Mouse (Mus musculus): ENCODE measurements at regions not wholly inside any gene's neighbourhood (a gene's known extent, or its start where the extent isn't known, plus 50 kb on each side); places are given as distances from the start of the nearest gene placed in this dataset.

- H3K27me3 ChIP-seq (replicated peaks; ENCODE audit: control insufficient read depth, insufficient read depth, low read length) = no peaks in the 10 kb centered on the region
- H3K36me3 ChIP-seq (ENCODE audit: control insufficient read depth, insufficient read depth, low read length) = no peaks in the 10 kb centered on the region
- no peak for DNase-seq
- no peak for TF ChIP-seq CTCF (conservative IDR thresholded peaks at IDR 0.05; ENCODE audit: insufficient read depth, insufficient read length, low read depth, low read length)
- no peak overlapping the region for H3K27ac ChIP-seq (ENCODE audit: insufficient read depth, low read depth, low read length)
- H3K4me3 ChIP-seq (ENCODE audit: insufficient read depth, low read depth, low read length) = no peak overlapping the region
- WGBS = 83% methylated on average over 8 of the region's 8 CpGs
- H3K4me1 ChIP-seq (ENCODE audit: control insufficient read depth, insufficient read depth, low read length) = no peaks in the 10 kb centered on the region
Measured at GRCm38 (mm10) chr13:35513120-35513519, 146.5 kb upstream of the Cdyl start.

DNA sequence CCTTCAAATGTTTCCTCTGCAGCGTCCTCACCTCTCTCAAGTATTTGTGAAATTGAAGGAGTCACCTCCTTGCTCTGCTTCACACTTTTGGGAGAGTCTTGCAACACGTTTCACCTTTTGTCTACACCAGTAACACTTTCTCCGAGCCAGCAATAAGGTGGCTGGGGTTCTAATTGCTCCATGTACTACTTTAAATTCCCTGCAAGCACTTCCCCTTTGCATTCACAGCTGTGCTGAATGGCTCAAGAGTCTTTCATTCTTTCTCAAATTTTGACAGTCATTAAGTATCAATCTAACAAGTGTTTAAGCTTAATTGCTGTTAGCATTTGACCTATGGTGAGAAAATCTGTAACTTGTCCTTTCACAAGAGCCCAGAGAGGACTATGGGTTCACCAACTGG lies 144.3 kb upstream of the Cdyl start:
- no peak for DNase-seq
- Histone ChIP-seq H3K27ac (ENCODE audit: insufficient read depth, low read depth, low read length) (no peak overlapping the region), H3K4me1 (ENCODE audit: control insufficient read depth, insufficient read depth, low read length) (no peaks in the 10 kb centered on the region), H3K36me3 (ENCODE audit: control insufficient read depth, insufficient read depth, low read length) (no peaks in the 10 kb centered on the region), H3K4me3 (ENCODE audit: insufficient read depth, low read depth, low read length) (no peak overlapping the region), H3K27me3 (replicated peaks; ENCODE audit: control insufficient read depth, insufficient read depth, low read length) (no peaks in the 10 kb centered on the region)
- WGBS = 72% methylated on average over 3 of the region's 3 CpGs
- TF ChIP-seq POLR2A (IDR thresholded peaks at IDR 0.05; ENCODE audit: low read depth, low read length) (no peak), CTCF (conservative IDR thresholded peaks at IDR 0.05; ENCODE audit: insufficient read depth, insufficient read length, low read depth, low read length) (no peak)

- no peak overlapping the region for H3K27ac ChIP-seq (ENCODE audit: insufficient read depth, low read depth, low read length)
- TF ChIP-seq POLR2A (IDR thresholded peaks at IDR 0.05; ENCODE audit: low read depth, low read length) = no peak
- TF ChIP-seq CTCF (conservative IDR thresholded peaks at IDR 0.05; ENCODE audit: insufficient read depth, insufficient read length, low read depth, low read length) = no peak
- DNase-seq = no peak
Measured at GRCm38 (mm10) chr13:35517692-35518091, 141.9 kb upstream of the Cdyl start.

DNA sequence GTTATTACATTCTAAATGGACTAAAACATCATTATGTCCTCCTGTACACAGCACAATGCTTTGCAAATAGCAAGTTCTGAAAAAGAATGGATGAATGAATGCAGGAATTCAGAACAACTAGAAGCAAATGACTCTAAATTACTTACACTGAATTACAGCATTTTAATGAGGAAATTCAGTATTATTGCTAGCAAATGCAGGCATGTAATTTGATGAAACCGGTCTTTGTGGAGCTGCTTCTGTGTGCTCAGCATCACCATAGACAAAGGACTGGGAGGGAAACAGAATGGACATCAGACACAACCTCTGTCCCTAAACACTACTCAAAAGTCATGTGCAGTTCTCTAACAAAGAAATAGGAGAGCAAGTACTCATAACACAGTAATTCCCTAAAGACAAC lies 137.4 kb upstream of the Cdyl start:
- Histone ChIP-seq H3K27ac (ENCODE audit: insufficient read depth, low read depth, low read length) (no peak overlapping the region), H3K4me3 (ENCODE audit: insufficient read depth, low read depth, low read length) (no peak overlapping the region), H3K36me3 (ENCODE audit: control insufficient read depth, insufficient read depth, low read length) (no peaks in the 10 kb centered on the region), H3K27me3 (replicated peaks; ENCODE audit: control insufficient read depth, insufficient read depth, low read length) (no peaks in the 10 kb centered on the region), H3K4me1 (ENCODE audit: control insufficient read depth, insufficient read depth, low read length) (no peaks in the 10 kb centered on the region)
- no peak for TF ChIP-seq CTCF (conservative IDR thresholded peaks at IDR 0.05; ENCODE audit: insufficient read depth, insufficient read length, low read depth, low read length)
- no peak for TF ChIP-seq POLR2A (IDR thresholded peaks at IDR 0.05; ENCODE audit: low read depth, low read length)
- no peak for DNase-seq
- WGBS = 83% methylated on average over 1 of the region's 1 CpGs

More at GRCm38 (mm10) chr13:35517692-35518091, 141.9 kb upstream of the Cdyl start:
- WGBS = 84% methylated on average over 3 of the region's 3 CpGs
- H3K4me3 ChIP-seq (ENCODE audit: insufficient read depth, low read depth, low read length) = no peak overlapping the region
- H3K27me3 ChIP-seq (replicated peaks; ENCODE audit: control insufficient read depth, insufficient read depth, low read length) = no peaks in the 10 kb centered on the region
- H3K4me1 ChIP-seq (ENCODE audit: control insufficient read depth, insufficient read depth, low read length) = no peaks in the 10 kb centered on the region
- no peaks in the 10 kb centered on the region for H3K36me3 ChIP-seq (ENCODE audit: control insufficient read depth, insufficient read depth, low read length)

GRCm38 (mm10) chr13:35529577-35529976 lies 130.1 kb upstream of the Cdyl start:
- H3K27ac ChIP-seq (ENCODE audit: insufficient read depth, low read depth, low read length) = no peak overlapping the region
- no peaks in the 10 kb centered on the region for H3K4me1 ChIP-seq (ENCODE audit: control insufficient read depth, insufficient read depth, low read length)

DNA sequence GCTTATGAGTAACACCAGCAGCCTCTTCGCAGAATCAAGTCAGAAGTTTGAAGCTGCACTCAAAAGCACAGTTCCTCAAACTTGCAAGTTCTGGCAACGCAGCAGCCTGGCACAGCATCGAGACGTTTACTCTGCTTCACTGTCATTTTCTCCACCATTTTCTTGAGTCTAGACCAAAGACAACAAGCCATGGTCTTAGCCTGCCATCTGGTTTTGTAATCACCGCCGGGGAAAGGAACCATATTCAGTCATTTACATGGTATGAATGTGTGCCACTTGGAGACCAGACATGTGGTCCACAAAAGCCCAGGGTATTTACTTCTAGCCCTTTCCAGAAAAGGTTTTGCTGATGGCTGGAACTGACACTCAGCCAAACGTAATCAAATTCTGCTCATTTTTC lies 122.5 kb upstream of the Cdyl start:
- no peaks in the 10 kb centered on the region for H3K36me3 ChIP-seq (ENCODE audit: control insufficient read depth, insufficient read depth, low read length)
- DNase-seq = no peak
- TF ChIP-seq POLR2A (IDR thresholded peaks at IDR 0.05; ENCODE audit: low read depth, low read length) (no peak), CTCF (conservative IDR thresholded peaks at IDR 0.05; ENCODE audit: insufficient read depth, insufficient read length, low read depth, low read length) (no peak)
- WGBS = 78% methylated on average over 7 of the region's 7 CpGs
- H3K4me1 ChIP-seq (ENCODE audit: control insufficient read depth, insufficient read depth, low read length) = no peaks in the 10 kb centered on the region
- H3K4me3 ChIP-seq (ENCODE audit: insufficient read depth, low read depth, low read length) = no peak overlapping the region
- no peak overlapping the region for H3K27ac ChIP-seq (ENCODE audit: insufficient read depth, low read depth, low read length)
- H3K27me3 ChIP-seq (replicated peaks; ENCODE audit: control insufficient read depth, insufficient read depth, low read length) = no peaks in the 10 kb centered on the region

More at GRCm38 (mm10) chr13:35529577-35529976, 130.1 kb upstream of the Cdyl start:
- DNase-seq = no peak
- WGBS = 88% methylated on average over 3 of the region's 3 CpGs
- Histone ChIP-seq H3K27me3 (replicated peaks; ENCODE audit: control insufficient read depth, insufficient read depth, low read length) (no peaks in the 10 kb centered on the region), H3K4me3 (ENCODE audit: insufficient read depth, low read depth, low read length) (no peak overlapping the region), H3K36me3 (ENCODE audit: control insufficient read depth, insufficient read depth, low read length) (no peaks in the 10 kb centered on the region)
- TF ChIP-seq CTCF (conservative IDR thresholded peaks at IDR 0.05; ENCODE audit: insufficient read depth, insufficient read length, low read depth, low read length) (no peak), POLR2A (IDR thresholded peaks at IDR 0.05; ENCODE audit: low read depth, low read length) (no peak)

GRCm38 (mm10) chr13:35537936-35538335 lies 121.7 kb upstream of the Cdyl start:
- H3K27ac ChIP-seq (ENCODE audit: insufficient read depth, low read depth, low read length) = no peak overlapping the region
- TF ChIP-seq CTCF (conservative IDR thresholded peaks at IDR 0.05; ENCODE audit: insufficient read depth, insufficient read length, low read depth, low read length) (no peak), POLR2A (IDR thresholded peaks at IDR 0.05; ENCODE audit: low read depth, low read length) (no peak)
- DNase-seq = peak; percentile 51
- H3K27me3 ChIP-seq (replicated peaks; ENCODE audit: control insufficient read depth, insufficient read depth, low read length) = no peaks in the 10 kb centered on the region
- no peaks in the 10 kb centered on the region for H3K4me1 ChIP-seq (ENCODE audit: control insufficient read depth, insufficient read depth, low read length)
- 46% methylated on average over 5 of the region's 5 CpGs for WGBS
- H3K4me3 ChIP-seq (ENCODE audit: insufficient read depth, low read depth, low read length) = no peak overlapping the region
- H3K36me3 ChIP-seq (ENCODE audit: control insufficient read depth, insufficient read depth, low read length) = no peaks in the 10 kb centered on the region

- H3K27ac ChIP-seq (ENCODE audit: insufficient read depth, low read depth, low read length) = no peak overlapping the region
- no peak overlapping the region for H3K4me3 ChIP-seq (ENCODE audit: insufficient read depth, low read depth, low read length)
- no peaks in the 10 kb centered on the region for H3K27me3 ChIP-seq (replicated peaks; ENCODE audit: control insufficient read depth, insufficient read depth, low read length)
- H3K36me3 ChIP-seq (ENCODE audit: control insufficient read depth, insufficient read depth, low read length) = no peaks in the 10 kb centered on the region
- WGBS = 93% methylated on average over 2 of the region's 2 CpGs
- H3K4me1 ChIP-seq (ENCODE audit: control insufficient read depth, insufficient read depth, low read length) = no peaks in the 10 kb centered on the region
- TF ChIP-seq POLR2A (IDR thresholded peaks at IDR 0.05; ENCODE audit: low read depth, low read length) (no peak), CTCF (conservative IDR thresholded peaks at IDR 0.05; ENCODE audit: insufficient read depth, insufficient read length, low read depth, low read length) (no peak)
- DNase-seq = no peak
Measured at GRCm38 (mm10) chr13:35540433-35540832, 119.2 kb upstream of the Cdyl start.
